Mouse (Mus musculus) left cerebral cortex, postnatal 14 days (tissue): ENCODE results near the gene Wdr78. TPM values are rescaled to one million over a fixed set of nuclear protein-coding genes. Genes with fewer than 3 reads are reported as not detected.

Experiments
- DNase-seq, 2 experiments: peaks; one replicate each; pipeline ENCODE4 v3.0.0; 2021 to 2022; ENCODE audit warnings: low spot score in 2 of 2, mixed read lengths in 1 of 2
- intact Hi-C: fragments of 180-260 bp; cut with DNase I; formaldehyde crosslinking; loops from one replicate; pipeline ENCODE4 v1.15.1; 2025
- long read RNA-seq, 2 experiments: library from polyadenylated mRNA; stranded (forward); transcript quantifications; one replicate each; pipeline ENCODE4 v2.0.0; 2021
- total RNA-seq, 2 experiments: library from RNA; stranded (reverse); gene quantifications; 2 replicates each; pipeline ENCODE4 v1.2.3; 2021

Gene Wdr78
- total RNA-seq = 10 to 100 TPM; 10.5 to 11.0 TPM
- long read RNA-seq, experiment 1, full-length matches to known transcripts = 1 of 8 reads
- long read RNA-seq, experiment 1, partial matches to known transcripts = 0 of 8 reads
- long read RNA-seq, experiment 1, other reads (novel, unspliced or antisense) = 7 of 8 reads
- long read RNA-seq, experiment 2, partial matches to known transcripts = 1 of 5 reads
- long read RNA-seq, experiment 2, other reads (novel, unspliced or antisense) = 4 of 5 reads

GRCm38 (mm10) chr4:103114184-103115111 lies at the start of gene Wdr78, which contains the start of gene Mier1:
Gene Wdr78, minus strand, starts transcription at chr4:103114555.
Gene Mier1, plus strand, starts transcription at chr4:103114390.
- DNase-seq = peak; percentile 94

GRCm38 (mm10) chr4:103158781-103159180 lies 44.4 kb upstream of the Wdr78 start:
- intact Hi-C loops = no loop called here
- no peak for DNase-seq

More at GRCm38 (mm10) chr4:103114184-103115111, at the start of gene Wdr78, which contains the start of gene Mier1:
- intact Hi-C loops = loop anchor here (5.0 to 10.0 kb wide), 2 partner anchors 98 to 130 kb away; no protein-coding TSS in a partner anchor

- no peak for DNase-seq
- intact Hi-C loops = no loop called here
Observed at GRCm38 (mm10) chr4:103151946-103152345, 37.6 kb upstream of the Wdr78 start.

GRCm38 (mm10) chr4:103146339-103146738 lies 32.0 kb upstream of the Wdr78 start:
- intact Hi-C loops = loop anchor here (2.0 kb wide), 1 partner anchor 160 kb away; no protein-coding TSS in a partner anchor
- peak; percentile 82 to 86 for DNase-seq

GRCm38 (mm10) chr4:103136946-103137345 lies 22.6 kb upstream of the Wdr78 start:
- DNase-seq = no peak
- intact Hi-C loops = no loop called here

- intact Hi-C loops = no loop called here
Observed at GRCm38 (mm10) chr4:103126533-103126932, 12.2 kb upstream of the Wdr78 start.

GRCm38 (mm10) chr4:103123606-103124005 lies 9.3 kb upstream of the Wdr78 start:
- DNase-seq = no peak
- intact Hi-C loops = no loop called here

More at GRCm38 (mm10) chr4:103126533-103126932, 12.2 kb upstream of the Wdr78 start:
- DNase-seq = no peak

GRCm38 (mm10) chr4:103123086-103123485 lies 8.7 kb upstream of the Wdr78 start:
- intact Hi-C loops = no loop called here
- no peak for DNase-seq

GRCm38 (mm10) chr4:103120874-103121389 lies 6.6 kb upstream of the Wdr78 start:
- intact Hi-C loops = no loop called here
- no peak for DNase-seq

- no peak for DNase-seq
- intact Hi-C loops = no loop called here
Observed at GRCm38 (mm10) chr4:103120395-103120794, 6.0 kb upstream of the Wdr78 start.

- intact Hi-C loops = no loop called here
- no peak for DNase-seq
Observed at GRCm38 (mm10) chr4:103120028-103120384, 5.7 kb upstream of the Wdr78 start.

GRCm38 (mm10) chr4:103119229-103120027 lies 5.1 kb upstream of the Wdr78 start:
- intact Hi-C loops = loop anchor here (10.0 kb wide), 1 partner anchor 135 kb away; no protein-coding TSS in a partner anchor

GRCm38 (mm10) chr4:103118888-103119228 lies 4.5 kb upstream of the Wdr78 start:
- intact Hi-C loops = loop anchor here (10.0 kb wide), 1 partner anchor 134 kb away; no protein-coding TSS in a partner anchor
- no peak for DNase-seq

More at GRCm38 (mm10) chr4:103119229-103120027, 5.1 kb upstream of the Wdr78 start:
- DNase-seq = peak; percentile 36 to 66

GRCm38 (mm10) chr4:103113402-103113801 lies 953 bp downstream of the Wdr78 start:
- intact Hi-C loops = loop anchor here (5.0 to 10.0 kb wide), 2 partner anchors 99 to 129 kb away; no protein-coding TSS in a partner anchor
- no peak for DNase-seq

- intact Hi-C loops = loop anchor here (5.0 to 10.0 kb wide), 2 partner anchors 100 to 128 kb away; no protein-coding TSS in a partner anchor
Observed at GRCm38 (mm10) chr4:103112651-103113050, 1.7 kb downstream of the Wdr78 start.

GRCm38 (mm10) chr4:103098532-103098931 lies 15.8 kb downstream of the Wdr78 start:
- intact Hi-C loops = no loop called here
- DNase-seq = no peak

More at GRCm38 (mm10) chr4:103112651-103113050, 1.7 kb downstream of the Wdr78 start:
- no peak for DNase-seq

GRCm38 (mm10) chr4:103095921-103096320 lies 18.4 kb downstream of the Wdr78 start:
- intact Hi-C loops = no loop called here
- DNase-seq = no peak

- intact Hi-C loops = no loop called here
- no peak for DNase-seq
Observed at GRCm38 (mm10) chr4:103085237-103085636, 29.1 kb downstream of the Wdr78 start.

- DNase-seq = no peak
- intact Hi-C loops = no loop called here
Observed at GRCm38 (mm10) chr4:103070631-103071030, 43.7 kb downstream of the Wdr78 start.
